Mouse (Mus musculus): ENCODE results near the gene Notch4. TPM values are rescaled to one million over a fixed set of nuclear protein-coding genes. Genes with fewer than 3 reads are reported as not detected.
A peak's percentile ranks its signal among the peaks of the same experiment; 100 is the strongest.

Gene Notch4
- polyA plus RNA-seq, 1 experiment: 0.56 TPM

GRCm38 (mm10) chr17:34564796-34565195, 728 bp downstream of the Notch4 start:
- Histone ChIP-seq H3K4me1 (ENCODE audit: control insufficient read depth, insufficient read depth, low read length) (peaks cover 4% of the 10 kb centered on the region; the same call in 1 of the 2 replicates), H3K4me3 (ENCODE audit: insufficient read depth, low read length) (no peak overlapping the region), H3K27ac (ENCODE audit: insufficient read depth, low read length) (no peak overlapping the region)
- TF ChIP-seq CTCF (IDR thresholded peaks at IDR 0.05; ENCODE audit: borderline replicate concordance, insufficient read depth, low read length): no peak
- no peak for TF ChIP-seq POLR2A (IDR thresholded peaks at IDR 0.05; ENCODE audit: low read depth, low read length)

DNA sequence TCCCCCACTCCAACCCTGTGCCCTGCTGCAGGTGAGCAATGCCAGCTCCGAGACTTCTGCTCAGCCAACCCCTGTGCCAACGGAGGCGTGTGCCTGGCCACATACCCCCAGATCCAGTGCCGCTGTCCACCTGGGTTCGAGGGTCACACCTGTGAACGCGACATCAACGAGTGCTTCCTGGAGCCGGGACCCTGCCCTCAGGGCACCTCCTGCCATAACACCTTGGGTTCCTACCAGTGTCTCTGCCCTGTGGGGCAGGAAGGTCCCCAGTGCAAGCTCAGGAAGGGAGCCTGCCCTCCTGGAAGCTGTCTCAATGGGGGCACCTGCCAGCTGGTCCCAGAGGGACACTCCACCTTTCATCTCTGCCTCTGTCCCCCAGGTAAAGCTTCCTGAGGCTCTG, 3.2 kb downstream of the Notch4 start:
- H3K27ac ChIP-seq (ENCODE audit: insufficient read depth, low read length): no peak overlapping the region
- H3K4me3 ChIP-seq (ENCODE audit: insufficient read depth, low read length): no peak overlapping the region
- H3K4me1 ChIP-seq (ENCODE audit: control insufficient read depth, insufficient read depth, low read length): peaks cover 4% of the 10 kb centered on the region; the same call in 1 of the 2 replicates
- no peak for TF ChIP-seq CTCF (IDR thresholded peaks at IDR 0.05; ENCODE audit: borderline replicate concordance, insufficient read depth, low read length)
- no peak for TF ChIP-seq POLR2A (IDR thresholded peaks at IDR 0.05; ENCODE audit: low read depth, low read length)

GRCm38 (mm10) chr17:34568421-34568820, 4.4 kb downstream of the Notch4 start:
- Histone ChIP-seq H3K4me3 (ENCODE audit: insufficient read depth, low read length) (no peak overlapping the region), H3K4me1 (ENCODE audit: control insufficient read depth, insufficient read depth, low read length) (peaks cover 4% of the 10 kb centered on the region; the same call in 1 of the 2 replicates), H3K27ac (ENCODE audit: insufficient read depth, low read length) (no peak overlapping the region)
- no peak for TF ChIP-seq CTCF (IDR thresholded peaks at IDR 0.05; ENCODE audit: borderline replicate concordance, insufficient read depth, low read length)
- TF ChIP-seq POLR2A (IDR thresholded peaks at IDR 0.05; ENCODE audit: low read depth, low read length): no peak

DNA sequence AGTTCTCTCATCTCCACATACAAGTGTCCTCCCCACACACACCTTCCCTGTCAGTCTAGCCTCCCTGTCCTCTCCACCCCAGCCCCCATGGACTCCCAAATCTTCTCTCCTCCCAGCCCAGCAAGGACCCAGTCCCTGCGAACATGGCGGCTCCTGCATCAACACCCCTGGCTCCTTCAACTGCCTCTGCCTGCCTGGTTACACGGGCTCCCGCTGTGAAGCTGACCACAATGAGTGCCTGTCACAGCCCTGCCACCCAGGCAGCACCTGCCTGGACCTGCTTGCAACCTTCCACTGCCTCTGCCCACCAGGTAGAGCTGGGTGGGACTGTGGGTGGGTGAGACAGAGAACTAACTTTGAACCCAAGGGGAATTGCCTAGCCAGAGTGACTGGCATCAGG, 5.9 kb downstream of the Notch4 start:
- Histone ChIP-seq H3K4me3 (ENCODE audit: insufficient read depth, low read length) (no peak overlapping the region), H3K4me1 (ENCODE audit: control insufficient read depth, insufficient read depth, low read length) (no peaks in the 10 kb centered on the region), H3K27ac (ENCODE audit: insufficient read depth, low read length) (no peak overlapping the region)
- TF ChIP-seq CTCF (IDR thresholded peaks at IDR 0.05; ENCODE audit: borderline replicate concordance, insufficient read depth, low read length) (no peak), POLR2A (IDR thresholded peaks at IDR 0.05; ENCODE audit: low read depth, low read length) (no peak)

- Histone ChIP-seq H3K4me1 (ENCODE audit: control insufficient read depth, insufficient read depth, low read length) (no peaks in the 10 kb centered on the region), H3K4me3 (ENCODE audit: insufficient read depth, low read length) (no peak overlapping the region), H3K27ac (ENCODE audit: insufficient read depth, low read length) (no peak overlapping the region)
- TF ChIP-seq CTCF (IDR thresholded peaks at IDR 0.05; ENCODE audit: borderline replicate concordance, insufficient read depth, low read length) (0 out of 2 replicates have a peak, but pooled peaks have one; percentile 8), POLR2A (IDR thresholded peaks at IDR 0.05; ENCODE audit: low read depth, low read length) (no peak)
Measured at GRCm38 (mm10) chr17:34571875-34572274, 7.8 kb downstream of the Notch4 start.

- TF ChIP-seq CTCF (IDR thresholded peaks at IDR 0.05; ENCODE audit: borderline replicate concordance, insufficient read depth, low read length) (no peak), POLR2A (IDR thresholded peaks at IDR 0.05; ENCODE audit: low read depth, low read length) (no peak)
- Histone ChIP-seq H3K4me1 (ENCODE audit: control insufficient read depth, insufficient read depth, low read length) (no peaks in the 10 kb centered on the region), H3K27ac (ENCODE audit: insufficient read depth, low read length) (no peak overlapping the region), H3K4me3 (ENCODE audit: insufficient read depth, low read length) (no peak overlapping the region)
Measured at GRCm38 (mm10) chr17:34572361-34572760, 8.3 kb downstream of the Notch4 start.

- no peak overlapping the region for H3K27ac ChIP-seq (ENCODE audit: insufficient read depth, low read length)
- H3K4me1 ChIP-seq (ENCODE audit: control insufficient read depth, insufficient read depth, low read length): no peaks in the 10 kb centered on the region
Measured at GRCm38 (mm10) chr17:34576577-34576976, 12.5 kb downstream of the Notch4 start.

GRCm38 (mm10) chr17:34578070-34578469, 14.0 kb downstream of the Notch4 start:
- Histone ChIP-seq H3K4me1 (ENCODE audit: control insufficient read depth, insufficient read depth, low read length) (no peaks in the 10 kb centered on the region), H3K4me3 (ENCODE audit: insufficient read depth, low read length) (no peak overlapping the region), H3K27ac (ENCODE audit: insufficient read depth, low read length) (no peak overlapping the region)
- TF ChIP-seq POLR2A (IDR thresholded peaks at IDR 0.05; ENCODE audit: low read depth, low read length) (no peak), CTCF (IDR thresholded peaks at IDR 0.05; ENCODE audit: borderline replicate concordance, insufficient read depth, low read length) (no peak)

More at GRCm38 (mm10) chr17:34576577-34576976, 12.5 kb downstream of the Notch4 start:
- H3K4me3 ChIP-seq (ENCODE audit: insufficient read depth, low read length): no peak overlapping the region
- no peak for TF ChIP-seq CTCF (IDR thresholded peaks at IDR 0.05; ENCODE audit: borderline replicate concordance, insufficient read depth, low read length)
- TF ChIP-seq POLR2A (IDR thresholded peaks at IDR 0.05; ENCODE audit: low read depth, low read length): no peak

DNA sequence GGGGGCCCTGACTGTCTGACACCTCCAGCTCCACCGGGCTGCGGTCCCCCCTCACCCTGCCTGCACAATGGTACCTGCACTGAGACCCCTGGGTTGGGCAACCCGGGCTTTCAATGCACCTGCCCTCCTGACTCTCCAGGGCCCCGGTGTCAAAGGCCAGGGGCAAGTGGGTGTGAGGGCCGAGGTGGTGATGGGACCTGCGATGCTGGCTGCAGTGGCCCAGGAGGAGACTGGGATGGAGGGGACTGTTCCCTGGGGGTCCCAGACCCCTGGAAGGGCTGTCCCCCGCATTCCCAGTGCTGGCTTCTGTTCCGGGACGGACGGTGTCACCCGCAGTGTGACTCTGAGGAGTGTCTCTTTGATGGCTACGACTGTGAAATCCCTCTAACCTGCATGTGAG, 18.5 kb downstream of the Notch4 start:
- Histone ChIP-seq H3K4me3 (ENCODE audit: insufficient read depth, low read length) (no peak overlapping the region), H3K27ac (ENCODE audit: insufficient read depth, low read length) (no peak overlapping the region), H3K4me1 (ENCODE audit: control insufficient read depth, insufficient read depth, low read length) (no peaks in the 10 kb centered on the region)
- TF ChIP-seq POLR2A (IDR thresholded peaks at IDR 0.05; ENCODE audit: low read depth, low read length): no peak
- TF ChIP-seq CTCF (IDR thresholded peaks at IDR 0.05; ENCODE audit: borderline replicate concordance, insufficient read depth, low read length): no peak

DNA sequence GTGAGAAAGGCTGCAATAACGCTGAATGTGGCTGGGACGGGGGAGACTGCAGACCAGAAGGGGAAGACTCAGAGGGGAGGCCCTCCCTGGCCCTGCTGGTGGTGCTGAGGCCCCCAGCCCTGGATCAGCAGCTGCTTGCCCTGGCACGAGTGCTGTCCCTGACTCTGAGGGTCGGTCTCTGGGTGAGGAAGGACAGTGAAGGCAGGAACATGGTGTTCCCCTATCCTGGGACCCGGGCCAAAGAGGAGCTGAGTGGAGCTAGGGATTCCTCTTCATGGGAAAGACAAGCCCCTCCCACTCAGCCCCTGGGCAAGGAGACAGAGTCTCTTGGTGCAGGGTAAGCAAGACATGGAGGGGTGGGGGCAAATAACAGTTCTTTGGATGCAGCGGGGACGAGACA, 19.3 kb downstream of the Notch4 start:
- no peak overlapping the region for H3K27ac ChIP-seq (ENCODE audit: insufficient read depth, low read length)
- TF ChIP-seq POLR2A (IDR thresholded peaks at IDR 0.05; ENCODE audit: low read depth, low read length): no peak
- H3K4me1 ChIP-seq (ENCODE audit: control insufficient read depth, insufficient read depth, low read length): no peaks in the 10 kb centered on the region
- H3K4me3 ChIP-seq (ENCODE audit: insufficient read depth, low read length): no peak overlapping the region

GRCm38 (mm10) chr17:34583819-34584218, 19.8 kb downstream of the Notch4 start:
- Histone ChIP-seq H3K4me3 (ENCODE audit: insufficient read depth, low read length) (no peak overlapping the region), H3K27ac (ENCODE audit: insufficient read depth, low read length) (no peak overlapping the region), H3K4me1 (ENCODE audit: control insufficient read depth, insufficient read depth, low read length) (no peaks in the 10 kb centered on the region)
- no peak for TF ChIP-seq CTCF (IDR thresholded peaks at IDR 0.05; ENCODE audit: borderline replicate concordance, insufficient read depth, low read length)
- no peak for TF ChIP-seq POLR2A (IDR thresholded peaks at IDR 0.05; ENCODE audit: low read depth, low read length)

Measured in embryonic fibroblast, embryonic 13.5 days (primary cell).